Mouse (Mus musculus): Measurements from ENCODE around the gene Lpar2.

DNA sequence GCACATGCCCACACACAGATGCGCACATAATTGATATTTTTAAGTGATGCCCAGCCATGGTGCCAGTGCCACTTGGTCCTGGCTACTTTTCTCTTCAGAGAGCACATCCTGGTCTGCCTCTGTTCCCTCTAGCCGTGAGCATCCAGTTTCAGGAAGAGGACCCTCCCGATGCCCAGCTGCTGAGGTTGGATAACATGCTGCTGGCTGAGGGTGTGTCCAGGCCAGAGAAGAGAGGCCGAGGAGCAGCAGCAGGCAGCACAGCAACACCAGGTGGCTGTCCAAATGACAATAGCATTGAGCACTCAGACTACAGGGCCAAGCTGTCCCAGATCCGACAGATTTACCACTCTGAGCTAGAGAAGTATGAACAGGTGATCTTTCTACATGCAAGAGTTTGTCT is 42.0 kb downstream of the Lpar2 start:
- TF ChIP-seq CTCF (IDR thresholded peaks at IDR 0.05; ENCODE audit: borderline replicate concordance, extremely low read depth, insufficient read depth, insufficient read length) (no peak), POLR2A (IDR thresholded peaks at IDR 0.05; ENCODE audit: borderline replicate concordance, extremely low read depth, insufficient read depth, insufficient read length, poor library complexity, severe bottlenecking) (no peak)
